Mouse (Mus musculus): Measurements from ENCODE around the gene Ccr8.
"Not testable (repeated sequence)": the region's sequence is repeated elsewhere in the genome, so short reads cannot be mapped to it uniquely, and the experiment has no call there.

Ccr8 gene

DNA sequence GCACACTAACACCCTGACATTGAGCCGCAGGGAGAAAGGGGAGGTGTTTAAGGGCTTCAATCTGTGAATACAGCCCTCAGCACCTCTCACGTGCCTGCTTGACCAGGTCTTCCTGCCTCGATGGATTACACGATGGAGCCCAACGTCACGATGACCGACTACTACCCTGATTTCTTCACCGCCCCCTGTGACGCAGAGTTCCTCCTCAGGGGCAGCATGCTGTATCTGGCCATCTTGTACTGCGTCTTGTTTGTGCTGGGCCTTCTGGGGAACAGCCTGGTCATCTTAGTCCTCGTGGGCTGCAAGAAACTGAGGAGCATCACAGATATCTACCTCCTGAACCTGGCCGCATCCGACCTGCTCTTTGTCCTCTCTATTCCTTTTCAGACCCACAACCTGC, 1.8 kb downstream of the Ccr8 start:
- no peak for DNase-seq

DNA sequence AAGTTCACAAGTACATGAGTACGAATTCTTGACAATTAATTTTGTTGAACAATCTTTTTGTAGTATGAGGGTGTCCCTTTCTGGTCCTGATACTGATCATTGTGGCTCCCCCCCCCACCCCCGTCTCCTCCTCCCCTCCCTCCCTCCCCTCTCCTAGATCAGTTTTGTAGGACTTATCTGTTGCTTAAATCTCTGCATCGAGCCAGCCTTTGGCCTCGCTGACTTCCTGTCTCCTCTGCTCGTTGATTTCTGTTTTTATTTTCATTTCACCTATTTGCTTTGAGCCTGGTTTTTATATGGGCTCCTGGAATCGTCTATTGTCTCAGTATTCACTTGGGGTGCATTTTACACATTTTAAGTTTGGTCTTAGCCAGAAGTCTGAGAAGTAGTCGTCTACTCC, 4.0 kb downstream of the Ccr8 start:
- DNase-seq, result no peak

DNA sequence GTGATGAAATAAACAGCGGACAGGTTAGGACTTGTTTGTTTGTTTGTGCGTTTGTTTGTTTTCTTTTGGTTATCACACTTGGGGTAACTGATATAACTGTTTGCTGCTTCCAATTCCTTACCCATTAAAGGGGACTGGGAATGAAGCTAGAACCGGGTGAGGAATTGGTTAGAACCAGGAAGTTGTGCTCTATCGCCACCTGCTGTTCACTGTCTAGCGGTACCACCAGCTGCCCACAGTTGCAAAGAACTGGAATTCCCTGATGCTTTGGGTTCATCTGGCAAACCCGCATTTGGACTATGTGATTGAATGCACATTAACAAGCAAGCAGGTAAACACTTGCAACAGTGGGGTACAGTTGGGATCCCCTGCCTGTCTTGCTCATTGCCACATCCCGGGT, 6.8 kb downstream of the Ccr8 start:
- peak; percentile 83 for DNase-seq

DNA sequence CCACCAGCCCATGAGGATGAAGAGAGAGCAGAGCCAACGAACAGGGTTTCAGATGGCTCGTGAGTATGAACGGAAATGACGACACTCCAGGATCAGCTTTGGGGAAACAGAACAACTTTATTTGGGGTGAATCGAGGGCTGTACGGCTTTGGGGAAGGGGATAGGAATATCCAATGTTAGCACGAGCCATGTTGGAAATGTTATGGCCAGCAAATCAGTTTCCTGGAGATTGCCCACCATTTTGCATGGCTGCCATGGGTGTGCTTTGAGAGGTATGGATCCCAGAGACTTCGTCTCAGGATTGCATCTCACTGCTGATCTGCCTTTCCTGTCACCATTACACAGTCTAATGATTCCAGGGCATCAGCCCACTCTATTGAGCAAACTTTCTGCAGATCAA, 7.4 kb downstream of the Ccr8 start:
- no peak for DNase-seq

DNA sequence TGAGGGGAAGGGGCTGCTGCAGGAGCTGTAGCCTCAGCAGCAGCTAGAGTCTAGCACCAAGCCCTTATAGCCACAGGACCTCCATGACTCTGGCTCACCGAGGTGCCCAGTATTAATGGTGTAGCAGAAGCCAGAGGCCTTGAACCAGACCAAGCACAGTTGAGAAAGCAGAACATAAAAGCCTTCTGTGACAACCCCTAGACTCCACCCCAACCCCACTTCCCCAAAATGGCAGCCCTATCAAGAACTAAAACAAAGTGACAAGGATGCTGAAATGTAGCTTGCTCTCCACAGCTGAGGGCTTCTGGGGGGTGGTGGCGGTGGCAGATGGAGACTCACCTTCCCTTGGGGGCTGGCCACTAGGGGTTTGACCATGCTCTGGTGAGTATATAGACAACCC, 9.3 kb downstream of the Ccr8 start:
- DNase-seq, result no peak

DNA sequence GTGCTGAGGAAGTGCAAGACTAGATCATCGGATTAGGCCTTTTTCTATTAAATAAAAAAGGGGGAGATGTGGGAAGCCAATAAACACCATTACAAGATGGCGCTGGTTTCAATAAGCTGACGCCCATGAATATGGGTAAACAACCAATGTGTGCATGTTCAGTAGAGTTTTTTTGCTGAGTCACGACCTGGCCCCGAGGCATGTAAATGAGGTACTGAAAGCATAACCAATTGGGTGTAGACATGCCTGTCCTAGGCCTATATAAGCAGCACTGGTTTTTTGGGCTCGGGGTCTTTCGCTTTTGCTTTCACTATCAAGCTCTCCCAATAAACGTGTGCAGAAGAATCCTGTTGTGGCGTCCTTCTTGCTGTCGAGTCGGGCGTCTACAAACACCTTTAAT, 17.0 kb downstream of the Ccr8 start:
- not testable (repeated sequence) for DNase-seq

DNA sequence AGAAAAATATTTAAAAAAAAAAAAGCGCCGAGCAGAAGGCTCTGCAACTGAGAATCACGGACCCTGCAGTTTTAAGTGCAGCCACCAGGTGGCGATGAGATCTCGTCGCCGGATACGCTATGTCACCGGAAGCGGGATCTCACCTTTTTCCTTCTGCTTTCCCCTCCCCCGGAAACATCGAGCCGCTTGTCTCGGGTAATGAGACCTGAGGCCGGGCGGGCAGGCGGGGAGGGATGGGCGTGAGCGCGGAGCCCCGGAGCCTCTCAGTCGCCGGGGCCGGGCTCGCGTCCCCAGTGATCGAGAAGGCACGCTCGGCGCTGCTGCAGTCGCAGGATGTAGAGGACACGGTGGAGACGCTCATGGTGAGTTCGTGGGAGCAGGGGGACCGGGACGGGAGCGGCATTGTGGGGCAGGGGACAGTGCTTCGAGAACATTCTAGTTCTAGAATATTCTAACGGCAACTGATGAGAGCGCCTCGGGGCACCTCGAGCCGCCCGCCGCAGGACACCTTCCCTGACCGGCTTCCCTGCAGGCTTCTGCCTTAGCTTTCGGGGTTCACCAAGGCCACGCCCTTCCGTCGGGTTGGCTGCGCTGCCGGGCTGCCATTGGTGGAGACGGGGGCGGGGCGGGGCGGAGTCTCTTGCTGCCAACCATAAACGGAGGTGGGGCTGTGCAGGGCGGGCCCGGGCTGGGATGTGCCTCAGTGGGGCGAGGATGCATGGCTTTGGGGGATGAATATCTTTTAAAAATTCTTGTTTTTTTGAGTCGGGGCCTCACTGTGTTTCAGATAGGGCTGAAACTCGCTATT, 18.5 kb downstream of the Ccr8 start, which contains the start of gene Slc25a38:
TSS of gene Slc25a38 (plus strand) at position 164 of the 808 bp plus-strand sequence.
- DNase-seq, result peak; percentile 97 to 98

DNA sequence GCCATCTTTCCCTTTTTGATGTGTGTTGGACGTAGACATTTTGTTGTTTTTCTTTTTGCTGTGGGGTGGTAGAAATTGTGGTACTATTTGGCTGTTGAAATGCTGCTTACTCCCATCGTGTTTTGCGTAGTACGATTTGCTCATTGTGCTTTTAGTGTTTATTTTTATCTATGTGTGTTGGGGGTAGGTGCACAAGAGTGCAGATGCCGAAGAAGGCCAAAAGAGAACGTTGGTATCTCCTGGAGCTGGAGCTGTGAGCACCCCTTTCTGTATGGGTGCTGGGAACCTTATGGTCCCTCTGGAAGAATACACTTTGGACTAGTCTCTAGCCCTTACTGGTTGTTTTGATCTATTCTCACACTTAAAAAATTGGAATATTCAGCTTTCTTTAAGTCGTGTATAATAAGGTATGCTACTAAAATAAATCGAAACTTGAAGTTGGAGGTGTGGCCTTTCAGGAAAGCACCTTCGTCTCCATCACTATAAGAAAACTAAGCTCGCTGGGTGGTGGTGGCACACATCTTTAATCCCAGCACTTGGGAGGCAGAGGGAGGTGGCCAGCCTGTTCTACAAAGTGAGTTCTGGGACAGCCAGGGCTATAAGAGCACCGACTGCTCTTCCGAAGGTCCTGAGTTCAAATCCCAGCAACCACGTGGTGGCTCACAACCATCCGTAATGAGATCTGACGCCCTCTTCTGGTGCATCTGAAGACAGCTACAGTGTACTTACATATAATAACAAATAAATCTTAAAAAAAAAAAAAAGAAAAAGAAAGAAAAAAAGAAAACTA, 19.4 kb downstream of the Ccr8 start:
- no peak for DNase-seq

DNA sequence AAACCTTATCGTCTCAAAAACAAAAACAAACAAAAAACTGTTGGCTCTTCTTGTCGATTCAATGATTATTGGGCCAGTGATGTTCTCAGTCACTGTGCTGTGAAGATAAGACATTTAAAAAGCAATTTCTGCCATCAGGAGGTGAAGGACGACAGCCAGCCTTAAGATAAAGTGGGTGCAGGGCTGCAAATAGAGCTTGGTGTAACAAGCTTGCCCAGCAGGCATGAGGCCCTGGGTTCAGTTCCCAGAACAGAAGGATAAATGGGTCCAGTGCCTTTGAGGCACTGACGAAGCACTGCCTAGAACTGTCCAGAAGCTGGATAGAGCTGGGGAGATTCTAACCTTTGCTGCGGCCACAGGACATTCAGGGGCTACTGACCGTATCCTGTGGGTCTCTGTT, 20.6 kb downstream of the Ccr8 start:
- no peak for DNase-seq

DNA sequence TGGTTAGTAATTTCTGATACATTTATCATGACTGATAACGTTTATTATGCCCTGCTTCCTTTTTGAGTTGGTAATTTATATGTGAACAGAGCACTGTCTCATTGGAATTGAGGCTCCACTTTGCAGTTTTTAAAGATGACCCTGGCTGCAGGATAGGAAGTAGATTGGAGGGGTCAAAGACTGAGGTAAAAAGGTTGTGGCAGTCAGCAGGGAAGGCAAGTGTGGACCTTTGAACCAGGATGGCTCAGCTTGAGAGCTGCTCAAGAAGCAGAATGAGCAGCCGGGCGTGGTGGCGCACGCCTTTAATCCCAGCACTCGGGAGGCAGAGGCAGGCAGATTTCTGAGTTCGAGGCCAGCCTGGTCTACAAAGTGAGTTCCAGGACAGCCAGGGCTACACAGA, 21.5 kb downstream of the Ccr8 start:
- no peak for DNase-seq

DNA sequence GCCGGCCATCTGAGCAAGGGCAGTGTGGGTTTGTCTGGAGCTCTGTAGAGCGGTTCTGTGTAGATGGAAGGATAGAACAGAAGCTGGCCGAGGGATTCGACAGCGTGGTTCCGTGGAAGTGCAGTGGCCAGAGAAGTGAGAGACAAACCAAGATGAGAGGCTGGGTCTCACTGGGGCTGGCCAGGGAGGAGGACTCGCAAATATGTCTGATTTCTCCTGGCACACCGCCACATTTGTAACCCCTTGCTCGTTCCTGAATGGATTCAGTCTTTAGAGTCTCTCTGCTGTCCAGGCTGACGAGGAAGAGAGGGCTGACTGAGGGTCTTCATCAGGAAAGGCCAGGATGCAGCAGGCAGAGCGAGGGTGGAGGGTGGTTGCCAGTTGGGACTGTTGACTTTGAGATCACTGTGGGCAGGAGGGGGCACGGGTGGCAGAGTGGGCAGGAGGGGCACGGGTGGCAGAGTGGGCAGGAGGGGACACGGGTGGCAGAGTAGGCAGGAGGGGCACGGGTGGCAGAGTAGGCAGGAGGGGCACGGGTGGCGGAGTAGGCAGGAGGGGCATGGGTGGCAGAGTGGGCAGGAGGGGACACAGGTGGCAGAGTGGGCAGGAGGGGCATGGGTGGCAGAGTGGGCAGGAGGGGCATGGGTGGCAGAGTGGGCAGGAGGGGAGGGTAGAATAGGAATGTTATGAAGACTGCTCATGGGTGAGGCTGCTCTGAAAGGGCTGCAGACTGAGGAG, 22.3 kb downstream of the Ccr8 start:
- DNase-seq, result no peak

DNA sequence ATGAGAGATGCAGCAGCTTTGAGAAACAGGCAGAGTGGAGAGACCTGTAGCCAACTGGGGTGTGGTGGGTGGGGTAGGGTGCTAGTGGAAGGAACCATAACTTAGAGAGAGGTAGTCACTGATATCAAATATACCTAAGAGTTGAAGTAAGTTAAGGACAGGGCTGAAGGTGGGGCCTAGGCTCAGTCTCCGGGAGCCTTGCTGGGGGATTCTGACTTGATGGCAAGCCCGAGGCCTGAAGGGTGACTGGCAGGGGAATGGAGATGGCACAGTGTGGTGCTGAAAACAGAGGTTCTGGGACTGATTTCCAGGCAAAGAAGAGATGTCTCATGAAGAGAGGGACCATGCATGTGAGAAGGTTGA, 22.9 kb downstream of the Ccr8 start:
- DNase-seq, result no peak

DNA sequence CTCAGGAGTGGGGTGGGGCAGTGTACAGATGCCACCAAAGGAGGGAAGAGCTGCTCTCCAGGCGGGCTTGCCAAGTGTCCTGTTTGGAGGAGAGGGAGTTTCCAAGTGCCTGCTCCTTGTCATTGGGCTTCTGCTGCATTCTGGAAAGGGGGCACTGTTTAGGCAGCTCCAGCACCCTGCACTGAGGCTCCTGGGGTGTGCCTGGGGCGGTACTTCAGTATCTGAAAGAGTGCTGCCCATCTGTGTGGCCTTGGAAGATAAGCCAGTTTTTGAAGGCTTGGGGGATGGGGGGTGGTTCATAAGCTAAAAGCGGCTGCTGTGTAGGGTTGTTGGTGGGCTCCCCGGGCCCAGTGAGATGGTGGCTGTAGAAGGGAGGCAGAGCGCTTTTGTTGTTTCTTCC, 23.7 kb downstream of the Ccr8 start:
- DNase-seq, result no peak

DNA sequence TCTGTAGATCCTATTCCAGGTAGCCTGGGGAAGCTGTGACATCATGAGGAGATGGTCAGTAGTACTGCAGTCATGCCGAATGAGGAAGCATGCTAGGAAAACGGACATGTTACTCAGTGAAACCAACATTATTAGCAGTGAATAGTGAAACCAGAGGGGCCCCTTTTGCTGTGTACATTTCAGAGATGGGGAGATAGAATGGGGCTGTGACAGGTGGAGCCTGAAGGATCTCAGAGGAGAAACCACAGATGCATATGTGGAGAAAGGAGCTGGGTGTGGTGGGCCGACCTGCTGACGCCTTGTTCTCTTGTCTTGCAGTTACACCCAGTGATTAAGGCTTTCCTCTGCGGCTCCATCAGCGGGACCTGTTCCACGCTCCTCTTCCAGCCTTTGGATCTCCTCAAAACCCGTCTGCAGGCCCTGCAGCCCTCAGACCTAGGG, 24.3 kb downstream of the Ccr8 start:
- no peak for DNase-seq

DNA sequence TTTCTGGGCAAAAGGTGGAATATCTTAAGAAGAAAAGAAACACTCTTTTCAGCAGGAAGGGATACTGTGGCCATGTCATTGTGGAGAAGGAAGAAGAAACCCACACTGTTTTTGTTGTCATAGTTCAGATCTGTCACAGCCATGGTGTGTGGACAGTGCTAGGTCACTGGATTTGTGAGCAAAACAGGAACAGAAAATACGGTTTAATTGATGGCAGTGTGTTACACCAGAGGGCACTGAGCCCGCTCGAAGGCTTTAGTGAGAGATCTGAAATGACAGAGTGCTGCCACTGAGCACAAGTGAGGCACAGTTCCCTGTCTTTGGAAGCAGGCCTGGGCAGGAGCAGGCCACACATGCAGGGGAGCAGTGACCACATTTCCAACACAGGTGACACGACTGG, 26.3 kb downstream of the Ccr8 start:
- DNase-seq, result no peak

DNA sequence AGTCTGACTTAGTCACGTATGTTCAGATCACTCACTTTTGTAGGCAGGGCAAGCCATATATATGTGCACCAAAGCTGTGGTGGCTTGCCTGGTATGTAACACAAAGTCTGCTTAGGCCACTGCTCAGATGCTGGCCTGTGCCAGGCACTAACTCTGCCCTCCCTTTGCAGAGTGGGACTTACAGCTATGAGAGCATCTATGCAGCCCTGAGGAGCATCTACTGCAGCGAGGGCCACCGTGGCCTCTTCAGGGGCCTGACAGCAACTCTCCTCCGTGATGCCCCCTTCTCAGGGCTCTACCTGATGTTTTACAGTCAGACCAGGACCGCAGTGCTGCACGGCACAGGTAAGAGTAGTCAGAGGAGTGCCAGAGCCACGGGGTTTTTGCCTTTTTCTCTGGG, 28.6 kb downstream of the Ccr8 start:
- DNase-seq, result no peak

DNA sequence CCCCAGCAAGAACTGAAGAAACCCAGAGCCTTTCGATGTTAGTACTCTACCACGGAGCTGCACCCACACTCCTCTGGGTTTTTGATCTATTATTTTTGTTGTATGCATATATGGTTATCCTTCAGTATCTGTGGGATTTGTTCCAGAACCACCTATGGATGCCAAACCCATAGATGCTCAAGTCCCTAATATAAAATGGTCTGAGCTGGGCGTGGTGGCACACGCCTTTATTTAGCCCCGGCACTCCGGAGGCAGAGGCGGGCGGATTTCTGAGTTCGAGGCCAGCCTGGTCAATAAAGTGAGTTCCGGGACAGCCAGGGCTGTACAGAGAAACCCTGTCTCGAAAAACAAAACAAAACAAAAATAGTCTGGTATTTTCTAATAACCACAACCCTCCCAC, 35.0 kb downstream of the Ccr8 start:
- no peak for DNase-seq

DNA sequence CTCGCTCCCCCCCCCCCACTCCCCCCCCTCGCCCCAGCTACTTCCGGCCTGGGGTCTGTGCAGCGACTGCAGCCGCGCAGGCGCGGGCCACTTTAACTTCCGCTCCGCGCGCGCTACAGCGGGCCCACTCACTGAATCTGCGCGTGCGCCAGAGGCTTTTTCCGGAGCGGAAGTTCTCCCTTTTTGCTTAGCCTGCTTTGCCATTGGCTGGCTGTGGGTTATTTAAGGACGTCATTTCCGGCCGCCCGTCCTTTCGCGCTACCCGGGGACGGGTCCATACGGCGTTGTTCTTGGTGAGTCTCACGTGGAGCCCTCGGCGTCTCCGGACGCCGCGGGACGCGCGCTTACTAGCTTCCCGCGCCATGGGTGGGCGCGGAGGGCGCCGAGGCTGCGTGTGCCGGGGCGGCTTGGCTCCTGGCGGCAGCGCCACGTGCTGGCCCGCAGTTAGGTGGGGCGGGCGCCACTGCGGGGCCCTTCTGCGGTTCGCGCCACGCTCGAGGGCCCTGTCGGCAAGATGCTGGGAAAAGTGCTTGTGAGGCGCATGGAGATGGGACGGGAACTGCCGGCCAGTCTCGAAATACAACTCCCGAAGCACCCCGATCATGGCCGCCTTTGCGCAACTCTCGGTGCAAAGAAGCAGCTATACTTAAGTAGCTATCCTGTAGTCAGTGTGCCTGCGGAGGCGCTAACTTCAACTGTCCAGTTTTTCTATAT, 35.8 kb downstream of the Ccr8 start, which contains the start of gene Rpsa:
TSS of gene Rpsa (plus strand) at position 152 of the 714 bp plus-strand sequence.
- DNase-seq, result peak; percentile 97 to 98

DNA sequence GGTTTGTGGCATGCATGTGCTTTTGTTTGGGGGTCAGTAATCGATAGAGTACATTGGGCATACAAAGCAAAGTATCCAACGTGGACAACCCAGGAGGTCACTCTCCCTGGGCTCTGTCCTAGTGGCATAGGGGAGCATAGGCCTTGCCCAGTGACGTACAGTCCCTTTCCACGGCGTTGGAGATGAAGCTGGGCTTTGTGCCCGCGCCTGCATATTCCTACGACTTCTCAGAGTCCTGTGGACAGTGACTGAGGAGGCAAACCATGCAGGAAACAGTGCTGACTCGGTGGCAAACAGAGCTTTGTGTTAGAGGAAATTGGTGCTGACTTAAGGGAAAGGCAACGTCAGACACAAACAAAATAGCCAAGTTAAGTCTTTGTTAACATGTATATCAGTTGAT, 37.4 kb downstream of the Ccr8 start:
- no peak for DNase-seq

DNA sequence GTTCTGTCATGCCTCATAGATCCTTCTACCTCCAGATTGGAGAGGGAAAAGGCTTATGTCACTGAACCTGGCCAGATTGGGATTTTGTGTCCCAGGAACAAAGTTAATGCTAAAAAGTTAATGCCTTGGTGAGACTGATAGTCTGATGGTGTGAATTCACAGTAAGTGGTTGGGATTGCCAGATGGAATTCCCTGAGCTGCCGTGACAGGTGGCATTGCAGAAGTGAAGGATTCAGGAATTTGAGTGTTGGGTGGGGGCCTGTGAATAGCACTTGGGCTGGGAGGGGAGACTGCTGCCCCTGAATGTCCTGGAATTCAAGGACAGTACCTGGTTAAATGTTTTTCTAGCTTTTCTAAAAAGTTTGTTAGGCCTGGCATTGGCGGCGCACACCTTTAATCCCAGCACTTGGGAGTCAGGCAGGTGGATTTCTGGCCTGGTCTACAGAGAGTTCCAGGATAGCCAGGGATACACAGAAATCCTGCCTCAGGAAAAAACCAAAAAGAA, 39.9 kb downstream of the Ccr8 start:
- DNase-seq, result no peak

DNA sequence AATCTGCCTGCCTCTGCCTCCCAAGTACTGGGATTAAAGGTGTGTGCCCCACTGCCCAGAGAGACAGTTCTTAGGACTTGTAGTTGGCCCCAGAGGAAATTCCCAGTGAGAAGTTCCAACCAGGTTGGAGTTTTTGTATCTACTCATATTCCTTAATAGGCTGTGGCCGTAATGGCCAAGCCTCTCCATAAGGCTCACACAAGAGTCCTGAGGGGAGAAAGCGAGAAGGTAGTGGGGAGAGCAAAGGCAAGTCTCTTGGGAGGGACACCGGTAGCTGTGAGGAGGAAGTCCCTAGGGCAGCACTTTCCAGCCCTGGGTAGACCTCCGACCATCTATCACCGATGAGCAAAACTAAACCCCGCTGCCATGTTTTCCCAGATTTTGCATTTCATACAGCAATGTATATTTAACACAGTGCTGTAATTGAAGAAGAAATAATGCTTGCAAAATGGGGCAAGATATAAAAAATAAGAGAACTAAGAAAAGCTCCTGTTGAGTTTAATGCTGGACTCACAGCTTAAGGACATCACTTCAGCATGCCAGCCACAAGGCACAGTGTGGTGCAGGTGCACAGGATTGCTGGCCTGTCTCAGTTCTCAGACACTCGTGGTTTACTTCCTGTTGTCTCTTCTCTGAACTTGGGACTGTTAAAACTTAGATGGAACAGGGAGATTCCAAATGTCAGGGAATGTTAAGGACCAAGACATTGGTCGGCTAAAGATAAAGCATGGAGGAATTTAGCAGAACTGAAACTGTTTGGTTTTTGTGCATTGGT, 41.3 kb downstream of the Ccr8 start:
- no peak for DNase-seq

All from kidney, postnatal 4 days (tissue).